In genomic region chr1:108925563-108925962, GRCm38 (mm10) we compare ENCODE assay signal across 28 mouse cellular contexts.
A peak's percentile ranks its signal among the peaks of the same experiment; 100 is the strongest.
DNase-seq lines count a peak whose midpoint lies in the region; ATAC-seq and TF ChIP-seq lines count a peak whose summit lies in the region.
"Had no signal": no experiment of that assay in that cellular context is flagged by ENCODE, and none has a peak within 500 bp of the region (broad histone marks: within the 10 kb centered on the region; RNA-seq: fewer than 3 reads in every experiment).

No protein-coding gene starts in this region.

- no peaks in the 10 kb centered on the region for H3K4me1 ChIP-seq in forebrain, embryonic 12.5 days
- no peaks in the 10 kb centered on the region for H3K4me1 ChIP-seq in forebrain, embryonic 14.5 days (ENCODE audit: control insufficient read depth, insufficient read depth, low read length)
- no peaks in the 10 kb centered on the region for H3K4me1 ChIP-seq in lung, embryonic 14.5 days (ENCODE audit: insufficient read depth)
- no peaks in the 10 kb centered on the region for H3K4me1 ChIP-seq in midbrain, embryonic 12.5 days
- H3K4me1 ChIP-seq in midbrain, embryonic 10.5 days, result no peaks in the 10 kb centered on the region
- H3K4me1 ChIP-seq: embryonic facial prominence, embryonic 13.5 days; embryonic facial prominence, embryonic 15.5 days; forebrain, embryonic 10.5 days; forebrain, embryonic 13.5 days had no signal

- 71% methylated on average over 4 of the region's 4 CpGs for WGBS in forebrain, embryonic 12.5 days
- 77% methylated on average over 4 of the region's 4 CpGs for WGBS in forebrain, embryonic 14.5 days
- 44% methylated on average over 4 of the region's 4 CpGs for WGBS in lung, embryonic 14.5 days
- 81% methylated on average over 4 of the region's 4 CpGs for WGBS in midbrain, embryonic 12.5 days
- WGBS in midbrain, embryonic 10.5 days, result 86% methylated on average over 4 of the region's 4 CpGs

- TF ChIP-seq CTCF in lung, embryonic 14.5 days (IDR thresholded peaks at IDR 0.05; ENCODE audit: low read depth), result no peak

- no peak for DNase-seq in forebrain, embryonic 14.5 days (ENCODE audit: low spot score)
- DNase-seq in lung, embryonic 14.5 days, result peak; percentile 77
- no peak for DNase-seq in lung, postnatal 14 days
- no peak for DNase-seq in midbrain, embryonic 10.5 days (ENCODE audit: low spot score)
- DNase-seq: adrenal gland, adult 8-10 months; adrenal gland, postnatal 14 days; adrenal gland, postnatal 36 days; B cell, adult 2 months; cerebellum, adult 11 months; cerebellum, adult 18-20 months; cerebellum, adult 8-10 months; cerebellum, adult 9-11 months; cerebellum, postnatal 14 days; cerebellum, postnatal 36 days; embryo, embryonic 11 days had no signal

- no peak overlapping the region for H3K4me3 ChIP-seq in forebrain, embryonic 12.5 days (replicated peaks)
- H3K4me3 ChIP-seq in forebrain, embryonic 14.5 days (ENCODE audit: low read depth, low read length), result no peak overlapping the region
- no peak overlapping the region for H3K4me3 ChIP-seq in lung, embryonic 14.5 days (ENCODE audit: low read depth, low read length)
- H3K4me3 ChIP-seq in midbrain, embryonic 12.5 days, result no peak overlapping the region
- H3K4me3 ChIP-seq in midbrain, embryonic 10.5 days, result no peak overlapping the region
- H3K4me3 ChIP-seq: embryonic facial prominence, embryonic 13.5 days; embryonic facial prominence, embryonic 15.5 days; erythroblast, embryonic 14.5 days; forebrain, embryonic 10.5 days; forebrain, embryonic 13.5 days had no signal

- no peak overlapping the region for H3K4me2 ChIP-seq in forebrain, embryonic 12.5 days
- no peak overlapping the region for H3K4me2 ChIP-seq in forebrain, embryonic 14.5 days (ENCODE audit: low read length)
- no peak overlapping the region for H3K4me2 ChIP-seq in lung, embryonic 14.5 days
- no peak overlapping the region for H3K4me2 ChIP-seq in midbrain, embryonic 12.5 days (replicated peaks)
- H3K4me2 ChIP-seq: embryonic facial prominence, embryonic 13.5 days; embryonic facial prominence, embryonic 15.5 days; forebrain, embryonic 13.5 days had no signal

- no peak overlapping the region for H3K9ac ChIP-seq in forebrain, embryonic 12.5 days
- H3K9ac ChIP-seq in forebrain, embryonic 14.5 days (ENCODE audit: low read length), result no peak overlapping the region
- no peak overlapping the region for H3K9ac ChIP-seq in lung, embryonic 14.5 days
- H3K9ac ChIP-seq in midbrain, embryonic 12.5 days (replicated peaks), result no peak overlapping the region
- H3K9ac ChIP-seq: embryonic facial prominence, embryonic 13.5 days; embryonic facial prominence, embryonic 15.5 days; forebrain, embryonic 13.5 days had no signal

- ATAC-seq in forebrain, embryonic 12.5 days (ENCODE audit: low FRiP score), result 0 out of 2 replicates have a peak, but pooled peaks have one; percentile 17
- ATAC-seq in forebrain, embryonic 14.5 days, result no peak
- ATAC-seq in lung, embryonic 14.5 days (ENCODE audit: insufficient read depth), result peak; percentile 73; the same call in 1 of the 2 replicates
- ATAC-seq in midbrain, embryonic 12.5 days (ENCODE audit: low FRiP score, low read depth), result 0 out of 2 replicates have a peak, but pooled peaks have one; percentile 6
- ATAC-seq: activated CD4-positive, CD25-positive, alpha-beta regulatory T cell, adult 4 months; CD4-positive, CD25-positive, alpha-beta regulatory T cell, adult 4 months; forebrain, embryonic 13.5 days; forebrain, embryonic 16.5 days; Patski had no signal

- no peak overlapping the region for H3K27ac ChIP-seq in forebrain, embryonic 12.5 days
- no peak overlapping the region for H3K27ac ChIP-seq in forebrain, embryonic 14.5 days (ENCODE audit: low read depth, low read length)
- H3K27ac ChIP-seq in lung, embryonic 14.5 days (ENCODE audit: low read depth), result no peak overlapping the region
- H3K27ac ChIP-seq in midbrain, embryonic 12.5 days (replicated peaks), result no peak overlapping the region
- no peak overlapping the region for H3K27ac ChIP-seq in midbrain, embryonic 10.5 days (replicated peaks)
- H3K27ac ChIP-seq: embryonic facial prominence, embryonic 13.5 days; embryonic facial prominence, embryonic 15.5 days; forebrain, embryonic 10.5 days; forebrain, embryonic 13.5 days had no signal

- no peaks in the 10 kb centered on the region for H3K36me3 ChIP-seq in forebrain, embryonic 12.5 days (replicated peaks)
- H3K36me3 ChIP-seq in forebrain, embryonic 14.5 days (ENCODE audit: control insufficient read depth, insufficient read depth, low read length), result no peaks in the 10 kb centered on the region
- H3K36me3 ChIP-seq in lung, embryonic 14.5 days (ENCODE audit: insufficient read depth), result no peaks in the 10 kb centered on the region
- no peaks in the 10 kb centered on the region for H3K36me3 ChIP-seq in midbrain, embryonic 12.5 days
- H3K36me3 ChIP-seq in midbrain, embryonic 10.5 days, result no peaks in the 10 kb centered on the region
- H3K36me3 ChIP-seq: embryonic facial prominence, embryonic 13.5 days; embryonic facial prominence, embryonic 15.5 days; forebrain, embryonic 10.5 days; G1E had no signal

- no peaks in the 10 kb centered on the region for H3K9me3 ChIP-seq in forebrain, embryonic 12.5 days
- H3K9me3 ChIP-seq in forebrain, embryonic 14.5 days (replicated peaks; ENCODE audit: control insufficient read depth, low read length), result no peaks in the 10 kb centered on the region
- no peaks in the 10 kb centered on the region for H3K9me3 ChIP-seq in lung, embryonic 14.5 days (ENCODE audit: low read depth, low read length)
- no peaks in the 10 kb centered on the region for H3K9me3 ChIP-seq in midbrain, embryonic 12.5 days
- H3K9me3 ChIP-seq in midbrain, embryonic 10.5 days (replicated peaks), result no peaks in the 10 kb centered on the region
- H3K9me3 ChIP-seq: embryonic facial prominence, embryonic 13.5 days; embryonic facial prominence, embryonic 15.5 days; forebrain, embryonic 10.5 days; forebrain, embryonic 13.5 days had no signal

- H3K27me3 ChIP-seq in forebrain, embryonic 12.5 days, result no peaks in the 10 kb centered on the region
- H3K27me3 ChIP-seq in forebrain, embryonic 14.5 days (replicated peaks; ENCODE audit: control insufficient read depth, insufficient read depth, low read length), result no peaks in the 10 kb centered on the region
- H3K27me3 ChIP-seq in lung, embryonic 14.5 days (ENCODE audit: insufficient read depth, low read length), result no peaks in the 10 kb centered on the region
- no peaks in the 10 kb centered on the region for H3K27me3 ChIP-seq in midbrain, embryonic 12.5 days
- no peaks in the 10 kb centered on the region for H3K27me3 ChIP-seq in midbrain, embryonic 10.5 days (ENCODE audit: low read depth, poor library complexity, severe bottlenecking)
- H3K27me3 ChIP-seq: CH12.LX; embryonic facial prominence, embryonic 13.5 days; embryonic facial prominence, embryonic 15.5 days; forebrain, embryonic 13.5 days had no signal
